Mouse (Mus musculus): ENCODE results near the gene Lmf1. TPM values are rescaled to one million over a fixed set of nuclear protein-coding genes. Genes with fewer than 3 reads are reported as not detected.

Gene Lmf1
- polyA plus RNA-seq, 1 experiment from 2014 or later, result 33.0 TPM

DNA sequence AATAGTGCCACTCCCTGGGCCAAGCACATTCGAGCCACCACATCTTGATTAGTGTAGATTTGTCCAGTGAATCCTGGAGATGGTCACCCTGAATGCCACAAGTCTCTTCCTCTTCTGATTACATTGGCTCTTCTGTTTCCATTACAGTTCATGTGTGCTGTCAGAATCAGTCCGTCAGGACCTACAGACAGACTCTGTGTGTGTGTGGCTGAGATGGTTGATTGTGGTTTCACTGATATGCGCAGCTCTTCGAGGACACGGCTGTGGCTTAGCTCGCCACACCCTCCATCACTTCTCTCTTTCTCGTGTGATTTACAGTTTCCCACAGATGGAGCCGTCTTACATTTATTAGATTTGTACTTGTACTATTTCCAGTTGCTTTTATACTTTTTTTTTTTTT is 5.0 kb downstream of the Lmf1 start:
- 79% methylated on average over 8 of the region's 8 CpGs for WGBS

DNA sequence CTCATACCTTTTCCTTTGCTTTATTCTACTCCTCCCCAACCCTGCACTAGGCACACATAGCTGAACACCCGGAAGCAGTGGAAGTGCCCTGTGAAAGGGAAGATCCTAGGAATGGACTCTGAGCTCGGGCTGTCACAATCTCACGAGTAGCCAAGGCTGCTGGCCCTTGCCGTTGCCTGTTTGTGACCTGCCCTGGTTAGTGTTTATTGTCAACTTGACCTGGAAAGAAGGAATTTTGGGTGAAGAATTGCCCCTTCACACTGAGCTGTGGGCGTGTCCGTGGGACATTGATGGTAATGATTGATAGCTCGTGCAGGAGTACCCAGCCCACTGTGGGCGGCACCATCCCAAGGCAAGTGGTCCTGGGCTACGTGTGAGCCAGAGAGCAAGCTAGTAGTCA is 5.8 kb downstream of the Lmf1 start:
- no peak for ATAC-seq (replicated peaks; ENCODE audit: insufficient number of reproducible peaks, insufficient read depth, low FRiP score, low read depth)
- H3K27ac ChIP-seq, result no peak overlapping the region
- peaks cover 20% of the 10 kb centered on the region for H3K4me1 ChIP-seq (replicated peaks)
- no peak overlapping the region for H3K4me2 ChIP-seq
- H3K27me3 ChIP-seq, result no peaks in the 10 kb centered on the region
- WGBS, result 92% methylated on average over 9 of the region's 9 CpGs
- H3K9ac ChIP-seq, result no peak overlapping the region
- peaks cover 25% of the 10 kb centered on the region for H3K36me3 ChIP-seq
- no peaks in the 10 kb centered on the region for H3K9me3 ChIP-seq (replicated peaks)
- no peak overlapping the region for H3K4me3 ChIP-seq

More for the DNA sequence above, 5.0 kb downstream of the Lmf1 start:
- no peak for ATAC-seq (replicated peaks; ENCODE audit: insufficient number of reproducible peaks, insufficient read depth, low FRiP score, low read depth)
- no peak overlapping the region for H3K4me3 ChIP-seq
- H3K9ac ChIP-seq, result no peak overlapping the region
- H3K9me3 ChIP-seq (replicated peaks), result no peaks in the 10 kb centered on the region
- no peaks in the 10 kb centered on the region for H3K27me3 ChIP-seq
- H3K4me2 ChIP-seq, result no peak overlapping the region
- H3K27ac ChIP-seq, result no peak overlapping the region
- H3K4me1 ChIP-seq (replicated peaks), result peaks cover 23% of the 10 kb centered on the region
- H3K36me3 ChIP-seq, result peaks cover 24% of the 10 kb centered on the region

DNA sequence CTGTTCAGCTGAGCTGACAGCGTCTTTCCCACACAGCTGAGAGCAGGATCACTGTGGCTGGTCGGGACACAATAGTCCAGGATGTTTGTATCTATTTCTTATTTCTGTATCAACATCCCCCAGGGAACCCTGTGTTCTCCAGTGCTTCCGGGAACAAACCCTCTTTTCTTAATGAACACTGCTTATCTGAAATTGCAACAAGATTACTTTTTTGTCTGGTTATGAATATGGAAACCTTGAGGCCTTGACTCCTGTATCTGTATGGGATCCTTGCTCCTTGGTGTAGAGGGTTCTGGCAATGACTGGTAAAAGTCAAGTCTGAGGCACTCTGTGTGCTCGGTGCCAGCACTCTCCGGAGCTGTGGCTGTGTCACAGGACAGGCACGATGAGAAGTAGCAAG is 11.2 kb downstream of the Lmf1 start:
- Histone ChIP-seq H3K27me3 (no peaks in the 10 kb centered on the region), H3K9ac (no peak overlapping the region), H3K9me3 (replicated peaks) (no peaks in the 10 kb centered on the region), H3K4me3 (no peak overlapping the region), H3K4me2 (no peak overlapping the region), H3K36me3 (peaks cover 40% of the 10 kb centered on the region), H3K4me1 (replicated peaks) (0 out of 2 replicates have a peak, but pooled peaks cover 4% of the 10 kb centered on the region), H3K27ac (no peak overlapping the region)
- ATAC-seq (replicated peaks; ENCODE audit: insufficient number of reproducible peaks, insufficient read depth, low FRiP score, low read depth), result no peak
- WGBS, result 83% methylated on average over 6 of the region's 6 CpGs

DNA sequence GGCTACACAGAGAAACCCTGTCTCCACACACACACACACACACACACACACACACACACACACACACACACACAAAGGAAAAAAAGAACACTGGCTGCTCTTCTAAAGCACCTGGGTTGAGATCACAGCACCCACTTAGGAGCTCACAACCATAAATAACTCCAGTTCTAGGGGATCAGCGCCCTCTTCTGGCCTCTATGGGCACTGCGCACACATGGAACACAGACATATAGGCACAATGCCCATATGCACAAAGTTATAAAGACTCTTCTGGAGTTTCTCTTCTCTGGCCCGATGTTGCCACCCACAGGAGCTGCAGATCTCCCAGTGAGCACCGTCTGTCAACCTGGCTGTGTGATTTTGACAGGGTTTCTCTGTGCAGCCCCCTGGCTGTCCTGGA is 12.1 kb downstream of the Lmf1 start:
- no peaks in the 10 kb centered on the region for H3K9me3 ChIP-seq (replicated peaks)
- no peak overlapping the region for H3K27ac ChIP-seq
- H3K4me1 ChIP-seq (replicated peaks), result 0 out of 2 replicates have a peak, but pooled peaks cover 8% of the 10 kb centered on the region
- H3K4me3 ChIP-seq, result no peak overlapping the region
- H3K27me3 ChIP-seq, result no peaks in the 10 kb centered on the region
- ATAC-seq (replicated peaks; ENCODE audit: insufficient number of reproducible peaks, insufficient read depth, low FRiP score, low read depth), result no peak
- WGBS, result 84% methylated on average over 4 of the region's 4 CpGs
- H3K36me3 ChIP-seq, result peaks cover 31% of the 10 kb centered on the region
- no peak overlapping the region for H3K4me2 ChIP-seq
- H3K9ac ChIP-seq, result no peak overlapping the region

DNA sequence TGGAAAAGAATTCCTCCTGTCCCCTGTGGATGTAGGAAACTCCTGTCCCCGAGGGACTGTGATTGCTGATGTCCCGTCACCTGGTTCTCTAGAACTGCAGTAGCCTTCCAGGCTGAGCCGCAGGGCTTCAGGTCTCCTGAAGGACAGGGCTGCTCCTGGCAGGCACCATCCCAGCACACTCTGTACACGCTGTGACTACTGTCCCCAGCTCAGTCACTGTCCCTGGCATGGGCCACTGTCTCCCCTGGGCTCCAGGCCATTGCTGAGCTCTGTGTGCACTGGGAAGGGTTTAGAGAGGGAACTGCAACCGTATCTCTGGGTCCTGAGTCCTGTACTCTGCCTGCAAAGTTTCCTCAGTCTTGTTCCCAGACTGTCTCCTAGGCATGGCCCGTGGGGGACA is 13.5 kb downstream of the Lmf1 start:
- no peak for ATAC-seq (replicated peaks; ENCODE audit: insufficient number of reproducible peaks, insufficient read depth, low FRiP score, low read depth)
- Histone ChIP-seq H3K36me3 (peaks cover 26% of the 10 kb centered on the region), H3K9ac (no peak overlapping the region), H3K27me3 (no peaks in the 10 kb centered on the region), H3K4me3 (no peak overlapping the region), H3K4me1 (replicated peaks) (0 out of 2 replicates have a peak, but pooled peaks cover 8% of the 10 kb centered on the region), H3K27ac (no peak overlapping the region), H3K4me2 (no peak overlapping the region), H3K9me3 (replicated peaks) (no peaks in the 10 kb centered on the region)
- 76% methylated on average over 6 of the region's 6 CpGs for WGBS

DNA sequence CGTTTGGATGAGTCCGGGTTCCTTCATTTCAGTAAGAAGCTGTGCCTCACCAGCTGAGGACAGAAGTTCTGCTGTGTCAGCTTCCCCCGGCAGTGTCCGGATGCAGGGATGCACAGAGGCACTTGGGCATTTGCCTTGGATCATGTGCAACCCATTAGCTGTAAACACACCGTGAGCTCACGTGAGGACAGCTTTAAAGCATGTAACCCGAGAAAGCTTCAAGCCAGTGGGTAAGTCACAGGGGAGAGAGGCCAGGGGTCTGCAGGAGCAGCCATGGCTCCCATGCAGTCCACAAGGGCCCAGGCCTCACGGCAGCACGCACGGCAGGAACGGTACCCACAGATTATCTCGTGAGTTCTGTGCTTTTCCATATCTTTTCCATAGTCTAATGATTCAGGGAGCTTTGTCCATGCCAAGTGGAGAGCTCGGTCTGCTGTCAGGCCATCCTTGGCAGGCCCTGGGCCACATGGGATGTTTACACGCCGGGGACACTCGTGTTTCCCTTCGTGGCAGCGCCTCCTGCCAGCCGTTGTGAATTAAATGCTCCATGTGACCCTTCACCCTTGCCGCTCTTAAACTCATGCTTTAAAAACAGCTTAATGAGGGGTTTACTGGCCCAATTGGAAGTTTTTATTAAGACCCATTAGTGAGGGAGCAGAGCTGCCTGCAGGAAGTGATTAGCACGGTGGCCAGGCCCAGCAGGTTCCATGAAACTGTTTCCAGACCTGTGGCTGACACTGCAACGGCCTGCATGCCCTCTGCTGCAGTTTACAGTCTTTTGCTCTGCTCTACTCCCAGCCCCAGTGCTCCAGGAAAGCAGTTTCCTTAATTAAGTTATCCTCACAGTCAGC is 14.8 kb downstream of the Lmf1 start:
- 66% methylated on average over 22 of the region's 22 CpGs for WGBS
- Histone ChIP-seq H3K27me3 (no peaks in the 10 kb centered on the region), H3K4me3 (no peak overlapping the region), H3K9ac (no peak overlapping the region), H3K27ac (no peak overlapping the region), H3K9me3 (replicated peaks) (no peaks in the 10 kb centered on the region), H3K4me2 (no peak overlapping the region), H3K4me1 (replicated peaks) (0 out of 2 replicates have a peak, but pooled peaks cover 8% of the 10 kb centered on the region), H3K36me3 (peaks cover 19% of the 10 kb centered on the region)
- ATAC-seq (replicated peaks; ENCODE audit: insufficient number of reproducible peaks, insufficient read depth, low FRiP score, low read depth), result no peak

DNA sequence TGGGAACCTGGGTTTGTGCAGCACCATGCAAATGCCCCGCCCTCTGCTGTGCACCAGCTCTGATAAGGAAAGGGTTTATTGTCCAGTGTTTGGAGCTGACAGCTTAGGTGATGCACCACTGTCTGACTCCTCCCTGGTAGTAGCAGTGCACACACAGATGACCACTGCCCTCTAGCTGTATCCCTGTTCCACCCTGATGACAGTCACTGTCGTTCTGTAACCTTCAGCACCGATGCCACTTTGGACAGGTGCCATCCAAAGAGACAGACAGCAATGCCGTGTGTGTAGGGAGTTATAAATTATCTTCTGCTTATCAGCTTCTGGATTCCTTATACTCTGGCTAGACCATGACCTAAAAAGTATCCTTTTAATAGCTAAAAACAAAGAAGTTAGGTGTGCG is 16.6 kb downstream of the Lmf1 start:
- Histone ChIP-seq H3K9ac (no peak overlapping the region), H3K27me3 (no peaks in the 10 kb centered on the region), H3K9me3 (replicated peaks) (no peaks in the 10 kb centered on the region), H3K4me1 (replicated peaks) (0 out of 2 replicates have a peak, but pooled peaks cover 8% of the 10 kb centered on the region), H3K4me2 (no peak overlapping the region), H3K4me3 (no peak overlapping the region), H3K27ac (no peak overlapping the region), H3K36me3 (peaks cover 10% of the 10 kb centered on the region)
- 49% methylated on average over 5 of the region's 5 CpGs for WGBS
- ATAC-seq (replicated peaks; ENCODE audit: insufficient number of reproducible peaks, insufficient read depth, low FRiP score, low read depth), result no peak

DNA sequence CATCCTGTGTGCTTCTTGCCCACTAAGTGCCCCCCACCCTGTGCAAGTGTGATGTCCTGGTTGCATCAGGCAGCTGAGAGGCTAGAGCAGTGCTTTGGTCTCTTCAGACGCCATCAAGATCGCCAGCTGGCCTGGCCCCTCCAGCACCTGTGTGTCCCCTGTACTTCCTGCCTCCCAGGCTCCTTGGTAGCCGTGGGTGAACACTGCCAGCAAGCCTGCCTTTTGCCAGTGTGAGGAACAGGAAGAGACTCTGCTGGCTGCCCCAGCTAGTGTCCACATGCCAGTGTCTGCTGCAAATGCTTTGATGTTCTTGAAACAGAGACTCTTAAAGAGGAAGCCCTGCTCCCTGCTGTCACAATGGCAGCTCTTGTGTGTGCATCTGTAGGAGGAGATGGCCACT is 18.7 kb downstream of the Lmf1 start:
- Histone ChIP-seq H3K27ac (no peak overlapping the region), H3K9me3 (replicated peaks) (no peaks in the 10 kb centered on the region), H3K4me3 (no peak overlapping the region), H3K4me2 (no peak overlapping the region), H3K9ac (no peak overlapping the region), H3K36me3 (0 out of 2 replicates have a peak, but pooled peaks cover 3% of the 10 kb centered on the region), H3K4me1 (replicated peaks) (peaks cover 10% of the 10 kb centered on the region; the same call in 1 of the 2 replicates), H3K27me3 (no peaks in the 10 kb centered on the region)
- ATAC-seq (replicated peaks; ENCODE audit: insufficient number of reproducible peaks, insufficient read depth, low FRiP score, low read depth), result no peak
- WGBS, result 58% methylated on average over 3 of the region's 3 CpGs

DNA sequence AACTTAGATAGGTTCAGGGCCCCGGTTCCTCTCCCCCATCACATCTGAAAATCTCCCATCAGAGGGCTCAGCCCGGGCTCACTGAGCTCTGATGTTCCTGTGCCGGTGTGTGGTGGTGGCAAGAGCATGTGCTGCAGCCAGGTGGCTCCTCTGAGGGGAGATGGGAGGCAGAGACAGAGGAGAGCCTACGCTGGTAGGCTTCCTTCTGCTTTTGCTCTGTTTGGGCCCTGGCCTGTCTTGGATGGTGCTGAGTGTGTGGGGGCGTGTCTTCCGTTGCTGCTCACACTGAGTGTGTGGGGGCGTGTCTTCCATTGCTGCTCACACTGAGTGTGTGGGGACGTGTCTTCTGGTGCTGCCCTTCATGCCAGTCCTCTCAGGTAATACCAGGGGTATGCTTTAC is 23.5 kb downstream of the Lmf1 start:
- ATAC-seq (replicated peaks; ENCODE audit: insufficient number of reproducible peaks, insufficient read depth, low FRiP score, low read depth), result 0 out of 2 replicates have a peak, but pooled peaks have one; percentile 19
- Histone ChIP-seq H3K36me3 (no peaks in the 10 kb centered on the region), H3K9ac (no peak overlapping the region), H3K4me2 (no peak overlapping the region), H3K4me3 (no peak overlapping the region), H3K9me3 (replicated peaks) (no peaks in the 10 kb centered on the region), H3K27me3 (no peaks in the 10 kb centered on the region), H3K4me1 (replicated peaks) (peaks cover 9% of the 10 kb centered on the region), H3K27ac (no peak overlapping the region)
- 66% methylated on average over 8 of the region's 8 CpGs for WGBS

DNA sequence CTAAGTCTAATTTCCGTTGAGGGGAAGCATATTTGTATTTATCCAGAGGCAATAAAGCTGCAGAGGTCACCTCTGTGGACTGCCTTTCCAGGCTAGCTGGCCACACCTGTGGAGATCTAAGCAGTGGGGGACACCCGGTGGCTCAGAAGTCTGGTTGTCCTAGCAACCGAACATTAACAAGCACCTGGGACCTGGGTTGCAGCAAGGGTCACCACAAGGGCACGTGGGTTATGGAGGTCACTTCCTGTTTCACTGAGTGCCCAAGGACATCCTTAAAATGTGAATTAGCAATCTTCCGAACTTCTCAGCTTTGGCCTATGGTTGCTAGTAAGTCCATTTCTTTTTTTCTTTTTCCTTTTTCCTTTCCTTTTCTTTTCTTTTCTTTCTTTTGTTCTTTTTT is 25.3 kb downstream of the Lmf1 start:
- WGBS, result 59% methylated on average over 5 of the region's 5 CpGs
- no peak overlapping the region for H3K4me3 ChIP-seq

DNA sequence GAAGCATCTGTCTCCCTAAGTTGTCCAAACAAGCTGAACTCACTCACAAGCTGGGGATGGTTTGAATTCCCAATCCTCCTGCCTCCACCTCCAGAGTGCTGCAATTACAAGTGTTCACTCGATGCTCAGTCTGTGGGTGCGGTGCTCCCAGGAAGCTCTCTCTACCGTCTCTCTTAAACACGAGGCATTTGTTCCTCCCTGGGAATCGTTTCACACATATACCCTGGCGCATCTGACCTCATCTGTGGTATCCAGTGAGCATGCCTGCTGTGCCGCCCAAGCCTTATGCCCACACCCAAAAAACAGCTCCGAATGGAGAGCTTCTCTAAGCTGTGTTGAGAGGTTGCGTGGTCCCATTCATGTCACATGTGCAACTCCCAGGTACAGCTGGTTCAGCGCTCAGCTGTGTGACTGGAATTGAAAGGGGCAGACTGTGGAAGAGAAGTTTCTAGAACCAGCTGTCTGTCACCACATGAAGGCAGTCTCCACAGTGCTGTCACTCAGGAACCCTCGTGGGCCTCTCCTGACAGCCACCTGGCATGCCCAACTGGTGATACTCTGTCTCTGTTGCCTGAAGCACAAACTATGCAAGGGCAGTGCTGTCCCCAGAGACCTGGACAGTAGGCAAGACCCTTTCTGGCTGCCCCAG is 29.4 kb downstream of the Lmf1 start:
- no peaks in the 10 kb centered on the region for H3K36me3 ChIP-seq
- H3K4me3 ChIP-seq, result no peak overlapping the region
- no peaks in the 10 kb centered on the region for H3K27me3 ChIP-seq
- 78% methylated on average over 11 of the region's 11 CpGs for WGBS
- no peak overlapping the region for H3K9ac ChIP-seq
- no peak for ATAC-seq (replicated peaks; ENCODE audit: insufficient number of reproducible peaks, insufficient read depth, low FRiP score, low read depth)
- H3K4me1 ChIP-seq (replicated peaks), result peaks cover 33% of the 10 kb centered on the region
- no peaks in the 10 kb centered on the region for H3K9me3 ChIP-seq (replicated peaks)
- no peak overlapping the region for H3K4me2 ChIP-seq
- no peak overlapping the region for H3K27ac ChIP-seq

More for the DNA sequence above, 25.3 kb downstream of the Lmf1 start:
- Histone ChIP-seq H3K27ac (no peak overlapping the region), H3K4me1 (replicated peaks) (peaks cover 16% of the 10 kb centered on the region), H3K27me3 (no peaks in the 10 kb centered on the region), H3K4me2 (no peak overlapping the region), H3K36me3 (no peaks in the 10 kb centered on the region), H3K9ac (no peak overlapping the region), H3K9me3 (replicated peaks) (no peaks in the 10 kb centered on the region)
- ATAC-seq (replicated peaks; ENCODE audit: insufficient number of reproducible peaks, insufficient read depth, low FRiP score, low read depth), result no peak

Measured in heart, embryonic 15.5 days (tissue).